ENCODE assay signal across 10 mouse cellular contexts in genomic region chr12:33244132-33244875, GRCm38 (mm10).
DNase-seq lines count a peak whose midpoint lies in the region; ATAC-seq and TF ChIP-seq lines count a peak whose summit lies in the region.
"Had no signal": no experiment of that assay in that cellular context is flagged by ENCODE, and none has a peak within 500 bp of the region (broad histone marks: within the 10 kb centered on the region; RNA-seq: fewer than 3 reads in every experiment).

No protein-coding gene starts in this region.

- WGBS in kidney, embryonic 14.5 days: 66% methylated on average over 15 of the region's 15 CpGs
- 32% methylated on average over 15 of the region's 15 CpGs for WGBS in embryonic facial prominence, embryonic 15.5 days

- H3K4me2 ChIP-seq in kidney, embryonic 14.5 days (replicated peaks; ENCODE audit: low read depth, low read length): no peak overlapping the region
- H3K4me2 ChIP-seq in embryonic facial prominence, embryonic 15.5 days (replicated peaks): peak overlapping the region; percentile 12

- H3K9ac ChIP-seq in kidney, embryonic 14.5 days (ENCODE audit: low read depth, low read length): no peak overlapping the region
- no peak overlapping the region for H3K9ac ChIP-seq in ES-E14 (ENCODE audit: insufficient read depth, low read depth, low read length, poor library complexity, severe bottlenecking)
- no peak overlapping the region for H3K9ac ChIP-seq in embryonic facial prominence, embryonic 15.5 days

- DNase-seq in kidney, postnatal 25 days: no peak
- no peak for DNase-seq in ES-E14 (ENCODE audit: low read depth, low spot score)
- peak; percentile 39 to 68 for DNase-seq in left cerebral cortex, postnatal 25 days (ENCODE audit: low spot score in 2 of 2)
- no peak for DNase-seq in yolk sac, embryonic 10.5 days (ENCODE audit: low spot score)
- DNase-seq in urinary bladder, postnatal 14 days (ENCODE audit: low spot score): no peak
- DNase-seq in cerebellum, postnatal 36 days: no peak

- peak; percentile 55; the same call in 1 of the 2 replicates for ATAC-seq in kidney, embryonic 14.5 days (ENCODE audit: low FRiP score, low TSS enrichment)
- 0 out of 2 replicates have a peak, but pooled peaks have one; percentile 65 for ATAC-seq in embryonic facial prominence, embryonic 15.5 days (ENCODE audit: insufficient number of reproducible peaks, low FRiP score, low TSS enrichment, low read depth)
- ATAC-seq: Patski had no signal

- H3K4me3 ChIP-seq in kidney, embryonic 14.5 days (ENCODE audit: low read length): no peak overlapping the region
- H3K4me3 ChIP-seq in ES-E14 (ENCODE audit: insufficient read depth in 1 of 2, low read depth in 1 of 2, low read length in 2 of 2, poor library complexity in 1 of 2, severe bottlenecking in 1 of 2): peak overlapping the region; percentile 35 to 46; a peak in 2 of 4 replicates
- no peak overlapping the region for H3K4me3 ChIP-seq in embryonic facial prominence, embryonic 15.5 days (replicated peaks)
- H3K4me3 ChIP-seq: megakaryocyte, embryonic 14.5 days had no signal

- intact Hi-C loops in left cerebral cortex, postnatal 25 days (cut with DNase I): loop anchor here (5.0 kb wide), 1 partner anchor 58 kb away; no protein-coding TSS in a partner anchor

- in situ Hi-C loops in ES-E14 (cut with MboI; ENCODE audit: low sequenced_read_pairs in 2 of 2, unreplicated experiment in 2 of 2): no loop called here

- peaks cover 4% of the 10 kb centered on the region; the same call in 1 of the 2 replicates for H3K4me1 ChIP-seq in kidney, embryonic 14.5 days (ENCODE audit: control insufficient read depth, insufficient read depth, low read length)
- H3K4me1 ChIP-seq in ES-E14 (ENCODE audit: control insufficient read depth in 2 of 2, insufficient read depth in 2 of 2, low read length in 2 of 2, poor library complexity in 1 of 2): no peaks in the 10 kb centered on the region
- peaks cover 31% of the 10 kb centered on the region for H3K4me1 ChIP-seq in embryonic facial prominence, embryonic 15.5 days

- no peaks in the 10 kb centered on the region for H3K9me3 ChIP-seq in kidney, embryonic 14.5 days (ENCODE audit: control insufficient read depth, low read length)
- H3K9me3 ChIP-seq in ES-E14 (ENCODE audit: control insufficient read depth, insufficient read depth, low read depth, low read length): no peaks in the 10 kb centered on the region
- no peaks in the 10 kb centered on the region for H3K9me3 ChIP-seq in embryonic facial prominence, embryonic 15.5 days (replicated peaks)

- H3K36me3 ChIP-seq in kidney, embryonic 14.5 days (ENCODE audit: control insufficient read depth, insufficient read depth, low read length): no peaks in the 10 kb centered on the region
- no peaks in the 10 kb centered on the region for H3K36me3 ChIP-seq in ES-E14 (ENCODE audit: control insufficient read depth, insufficient read depth, low read length, poor library complexity, severe bottlenecking)
- H3K36me3 ChIP-seq in embryonic facial prominence, embryonic 15.5 days: no peaks in the 10 kb centered on the region

- no peak overlapping the region for H3K27ac ChIP-seq in kidney, embryonic 14.5 days (ENCODE audit: low read depth, low read length)
- no peak overlapping the region for H3K27ac ChIP-seq in ES-E14 (ENCODE audit: insufficient read depth, low read depth, low read length, poor library complexity, severe bottlenecking)
- peak overlapping the region; percentile 63 for H3K27ac ChIP-seq in embryonic facial prominence, embryonic 15.5 days (replicated peaks)

- no peaks in the 10 kb centered on the region for H3K27me3 ChIP-seq in kidney, embryonic 14.5 days (ENCODE audit: control insufficient read depth, insufficient read depth, low read length)
- H3K27me3 ChIP-seq in embryonic facial prominence, embryonic 15.5 days: no peaks in the 10 kb centered on the region
- H3K27me3 ChIP-seq: megakaryocyte, embryonic 14.5 days; Patski had no signal

TF ChIP-seq in ES-E14, 5 proteins besides CTCF, POLR2A, EP300 and RAD21:
- no peak for TF ChIP-seq CHD2 (IDR thresholded peaks at IDR 0.05; ENCODE audit: low read depth, low read length)
- no peak for TF ChIP-seq HCFC1 (IDR thresholded peaks at IDR 0.05; ENCODE audit: borderline replicate concordance, insufficient read depth, low read length)
- no peak for TF ChIP-seq ZNF384 (IDR thresholded peaks at IDR 0.05; ENCODE audit: low read depth, low read length)
- TF ChIP-seq ZC3H11A (IDR thresholded peaks at IDR 0.05; ENCODE audit: borderline replicate concordance, low read depth, low read length): no peak
- no peak for TF ChIP-seq MAFK (IDR thresholded peaks at IDR 0.05; ENCODE audit: insufficient read depth, low read depth, low read length)

Comparison
In these comparisons a context has a peak if more than half of its experiments do, and no peak if none do; other contexts are left out.
1. H3K4me3 ChIP-seq: peak in ES-E14 (2 of 2); none in kidney, embryonic 14.5 days (single experiment) and embryonic facial prominence, embryonic 15.5 days (single experiment).
2. DNase-seq: peak in left cerebral cortex, postnatal 25 days (2 of 2); none in kidney, postnatal 25 days (0 of 2), ES-E14 (single experiment), yolk sac, embryonic 10.5 days (single experiment), urinary bladder, postnatal 14 days (single experiment) and cerebellum, postnatal 36 days (0 of 2).